Mouse (Mus musculus) bone marrow, adult 2 months (tissue): ENCODE measurements around the gene Prnd. TPM values are rescaled to one million over a fixed set of nuclear protein-coding genes. Genes with fewer than 3 reads are reported as not detected.
A peak's percentile ranks its signal among the peaks of the same experiment; 100 is the strongest.

Source experiments
- H3K27ac ChIP-seq: fragments of 200-500 bp; 2 replicates; pipeline ENCODE4 v1.5.1; 2012; ENCODE audit warnings: low read depth, mild to moderate bottlenecking, control low read depth, inconsistent platforms, low read length; ENCODE audit not compliant: control insufficient read depth, poor library complexity, insufficient read depth
- H3K4me1 ChIP-seq: fragments of 200-500 bp; 2 replicates; pipeline ENCODE4 v1.6.1; 2011; ENCODE audit warnings: low read length; ENCODE audit not compliant: control insufficient read depth, insufficient read depth
- H3K4me3 ChIP-seq: fragments of 200-500 bp; replicated peaks from 2 replicates; pipeline ENCODE3; 2011; ENCODE audit warnings: mild to moderate bottlenecking, low read depth, low read length, control low read depth; ENCODE audit not compliant: control insufficient read depth
- CTCF ChIP-seq: fragments of 200-500 bp; IDR thresholded peaks from 2 replicates; pipeline ENCODE4 v1.5.1; 2011; ENCODE audit warnings: low read length, control low read depth; ENCODE audit not compliant: control insufficient read depth, insufficient read depth
- POLR2A ChIP-seq: fragments of 200-500 bp; IDR thresholded peaks from 2 replicates; pipeline ENCODE4 v1.6.1; 2011; ENCODE audit warnings: low read depth, mild to moderate bottlenecking, control low read depth, low read length, borderline replicate concordance; ENCODE audit not compliant: control insufficient read depth
- WGBS: fragments of 180-500 bp; shearing (Covaris S2); methylation state at CpG from one replicate; pipeline ENCODE4 v1.1.7; 2018; 5-methylcytosine and 5-hydroxymethylcytosine counted together
- polyA plus RNA-seq: library from polyadenylated mRNA; stranded (reverse); fragments of >200 nt; gene quantifications from 2 replicates; pipeline ENCODE4 v1.2.4, GENCODE M21; 2011; ENCODE audit warnings: low replicate concordance; ENCODE audit not compliant: missing spikeins, insufficient read depth, insufficient read length

Prnd gene
- polyA plus RNA-seq, 1 experiment, result not detected

DNA sequence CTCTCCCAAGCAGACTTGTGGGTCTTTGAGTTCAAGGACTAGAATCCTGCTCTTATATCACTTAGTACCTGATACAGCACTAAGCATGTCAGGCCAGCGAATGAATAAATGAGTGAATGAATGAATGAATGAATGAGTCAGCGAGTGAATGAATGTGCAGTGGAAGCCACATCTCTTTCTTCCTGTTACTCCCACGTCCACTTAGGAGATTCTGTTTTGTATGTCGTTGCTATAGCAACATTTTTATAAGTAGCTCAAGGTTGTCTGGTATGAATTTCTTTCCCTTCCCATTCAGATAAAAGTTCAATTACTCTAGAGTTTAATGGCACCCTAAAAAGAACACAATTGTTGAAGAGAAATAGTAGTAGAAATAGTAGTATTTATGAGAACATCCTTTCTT is 20.4 kb downstream of the Prnd start:
- 70% methylated on average over 4 of the region's 4 CpGs for WGBS
- H3K27ac ChIP-seq, result no peak overlapping the region
- TF ChIP-seq POLR2A, result no peak
- no peak for TF ChIP-seq CTCF
- no peaks in the 10 kb centered on the region for H3K4me1 ChIP-seq
- no peak overlapping the region for H3K4me3 ChIP-seq

DNA sequence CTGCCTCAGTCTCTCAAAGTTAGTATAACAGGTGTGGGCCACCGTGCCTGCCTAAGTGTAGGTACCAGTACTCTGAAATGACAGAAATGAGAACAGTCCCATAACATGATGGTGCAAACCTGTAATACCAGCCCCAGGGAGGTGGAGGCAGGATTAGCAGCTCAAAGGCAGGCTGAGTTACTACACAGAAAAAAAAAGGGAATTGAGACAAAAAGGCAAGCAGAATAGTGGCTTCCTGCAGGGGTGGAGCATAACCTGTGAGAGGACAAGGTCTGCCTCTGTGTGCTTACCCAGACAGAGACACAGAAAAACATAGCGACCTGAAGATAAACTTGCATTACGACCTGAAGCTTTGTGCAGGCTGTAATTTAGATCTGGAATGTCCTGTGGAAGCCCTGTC is 26.0 kb downstream of the Prnd start:
- Histone ChIP-seq H3K4me3 (no peak overlapping the region), H3K27ac (no peak overlapping the region), H3K4me1 (no peaks in the 10 kb centered on the region; the same call in 1 of the 2 replicates)
- WGBS, result 57% methylated on average over 3 of the region's 3 CpGs
- no peak for TF ChIP-seq POLR2A
- TF ChIP-seq CTCF, result no peak

DNA sequence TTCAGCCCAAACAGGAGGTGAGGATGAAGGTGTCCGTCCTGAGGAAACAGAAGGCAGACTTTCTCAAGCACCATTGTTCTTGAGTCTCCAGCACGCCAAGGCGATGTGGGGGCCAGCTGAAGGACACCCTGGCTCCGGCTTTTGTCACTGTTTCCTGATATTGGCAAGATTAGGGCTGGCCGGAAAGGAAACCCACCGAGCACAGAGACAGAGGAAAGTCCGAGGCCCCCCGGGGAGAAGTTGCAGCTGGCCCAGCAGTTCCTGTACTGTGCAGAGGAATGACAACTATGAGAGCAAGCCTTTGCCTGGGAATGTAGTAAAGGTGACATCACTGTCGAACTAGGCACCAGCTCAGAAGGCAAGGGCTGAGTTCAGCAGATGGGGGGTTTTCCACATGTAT is 30.2 kb downstream of the Prnd start:
- WGBS, result 10% methylated on average over 9 of the region's 9 CpGs
- no peaks in the 10 kb centered on the region; the same call in 1 of the 2 replicates for H3K4me1 ChIP-seq
- no peak overlapping the region; the same call in 1 of the 2 replicates for H3K27ac ChIP-seq
- TF ChIP-seq POLR2A (no peak), CTCF (no peak)
- H3K4me3 ChIP-seq, result no peak overlapping the region

DNA sequence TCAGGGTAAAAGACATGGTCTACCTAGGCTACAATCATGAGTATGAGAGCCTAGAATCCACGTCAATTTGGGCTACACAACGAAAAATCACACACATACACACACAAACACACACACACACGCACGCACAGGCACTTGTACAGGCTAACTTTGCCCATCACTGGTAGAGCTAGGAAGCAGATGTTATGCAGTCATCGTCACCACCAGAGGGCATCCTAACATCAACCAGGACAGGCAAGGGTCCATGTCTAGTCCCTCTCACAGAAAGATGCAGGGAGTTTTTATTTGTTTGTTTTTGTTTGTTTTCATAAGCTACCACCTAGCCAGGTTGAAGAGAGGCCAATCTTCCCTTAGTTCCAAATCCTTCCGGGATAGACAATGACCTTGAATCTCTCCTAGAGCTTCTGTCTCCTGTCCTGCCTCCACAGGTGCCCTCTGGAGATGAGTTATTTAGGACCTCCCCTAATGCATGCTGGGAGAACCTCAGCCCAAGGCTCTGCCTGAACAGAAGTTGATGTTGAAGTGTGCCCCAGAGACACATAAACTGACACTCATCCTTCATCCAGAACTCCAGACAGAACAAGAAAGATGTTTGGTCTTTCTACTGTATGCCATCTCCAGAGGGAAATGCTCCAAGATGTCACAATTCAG is 32.0 kb downstream of the Prnd start:
- no peak overlapping the region for H3K27ac ChIP-seq
- no peak overlapping the region for H3K4me3 ChIP-seq
- no peaks in the 10 kb centered on the region; the same call in 1 of the 2 replicates for H3K4me1 ChIP-seq
- WGBS, result under 1% methylated on average over 6 of the region's 6 CpGs
- TF ChIP-seq CTCF (peak; percentile 97), POLR2A (no peak)

DNA sequence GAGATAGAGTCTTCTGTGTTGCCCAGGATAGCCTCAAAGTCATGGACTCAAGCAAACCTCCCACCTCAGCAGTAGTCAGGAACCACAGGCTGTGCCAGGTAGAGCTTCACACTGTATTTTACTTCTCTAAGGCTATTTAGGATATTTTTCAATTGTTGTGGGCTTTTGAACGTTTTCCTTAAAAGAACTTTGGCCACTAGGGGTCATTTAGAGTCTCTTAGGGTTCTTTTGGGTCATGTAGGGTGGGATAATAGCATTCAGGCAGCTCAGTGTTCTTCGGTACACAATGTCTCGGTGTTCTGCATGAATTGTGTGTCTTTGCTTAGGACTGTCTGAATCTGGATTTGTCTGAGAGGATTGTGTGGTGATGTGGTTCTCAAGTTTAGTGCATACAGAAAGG is 37.3 kb downstream of the Prnd start:
- Histone ChIP-seq H3K27ac (no peak overlapping the region), H3K4me1 (no peaks in the 10 kb centered on the region; the same call in 1 of the 2 replicates), H3K4me3 (no peak overlapping the region)
- TF ChIP-seq POLR2A (no peak), CTCF (no peak)
- WGBS, result 29% methylated on average over 3 of the region's 3 CpGs

DNA sequence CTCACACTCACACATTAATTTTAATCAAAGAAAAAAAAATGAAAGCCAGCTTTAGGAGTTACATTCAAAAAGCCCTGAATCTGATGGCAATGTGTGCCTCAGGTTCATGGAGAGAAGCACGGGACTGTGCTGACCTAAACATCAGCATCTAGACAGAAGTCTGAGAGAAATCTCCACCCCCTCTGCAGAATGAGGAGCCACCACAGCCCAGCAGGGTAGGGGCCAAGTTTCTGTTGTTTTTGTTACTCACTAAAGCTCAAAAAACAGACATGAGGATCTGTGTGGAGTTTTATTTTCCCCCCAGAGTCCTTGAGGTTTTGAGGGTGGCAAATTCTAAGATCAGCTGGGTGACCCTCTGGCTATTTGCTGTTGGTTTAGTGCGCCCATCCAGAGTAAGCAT is 37.9 kb downstream of the Prnd start:
- H3K4me1 ChIP-seq, result peaks cover 4% of the 10 kb centered on the region; the same call in 1 of the 2 replicates
- no peak overlapping the region for H3K4me3 ChIP-seq
- TF ChIP-seq CTCF (no peak), POLR2A (no peak)
- no peak overlapping the region for H3K27ac ChIP-seq
- 52% methylated on average over 2 of the region's 2 CpGs for WGBS

DNA sequence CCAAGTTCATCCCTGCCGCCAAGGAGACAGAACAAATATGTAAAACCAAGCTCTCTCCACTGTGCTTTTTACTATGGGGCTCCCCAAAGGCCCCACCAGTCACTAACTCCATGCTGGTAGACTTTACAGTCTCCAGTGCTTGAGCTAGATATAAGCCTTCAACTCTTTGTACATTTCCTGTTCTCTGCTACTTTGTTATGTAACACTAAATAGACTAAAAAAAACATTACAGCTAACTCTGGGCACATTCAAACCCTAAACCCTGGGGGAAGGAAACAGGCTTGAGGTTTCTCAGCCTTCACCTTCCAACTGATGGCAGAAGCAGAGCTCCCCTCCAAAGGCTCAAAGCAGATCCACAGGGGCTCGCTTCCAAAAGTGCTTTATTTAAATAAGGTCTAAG is 41.8 kb downstream of the Prnd start:
- WGBS, result 12% methylated on average over 2 of the region's 2 CpGs
- H3K27ac ChIP-seq, result peak overlapping the region; percentile 36
- H3K4me1 ChIP-seq, result peaks cover 4% of the 10 kb centered on the region; the same call in 1 of the 2 replicates
- H3K4me3 ChIP-seq, result no peak overlapping the region
- TF ChIP-seq CTCF (no peak), POLR2A (no peak)

DNA sequence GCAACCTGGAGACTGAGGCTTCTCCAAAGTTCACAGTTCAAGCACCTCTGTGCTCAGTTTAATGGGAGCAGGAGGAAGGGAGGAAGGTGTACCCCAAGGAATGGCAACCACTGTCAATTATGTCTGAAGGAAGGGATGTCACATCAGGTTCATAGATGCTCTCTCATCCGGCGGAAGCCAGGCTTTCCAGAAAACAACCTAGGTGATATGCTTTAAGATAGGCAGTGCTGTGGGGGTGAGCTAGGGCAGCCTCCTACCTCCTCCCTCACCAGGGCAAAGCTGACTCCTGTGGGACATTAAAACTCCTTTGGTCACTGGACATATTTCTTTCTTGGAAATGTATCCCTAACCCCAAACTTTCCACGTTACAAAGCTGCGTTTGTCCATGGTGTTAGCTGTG is 42.5 kb downstream of the Prnd start:
- H3K27ac ChIP-seq, result no peak overlapping the region
- WGBS, result 80% methylated on average over 4 of the region's 4 CpGs
- TF ChIP-seq POLR2A, result no peak
- no peak for TF ChIP-seq CTCF
- peaks cover 4% of the 10 kb centered on the region; the same call in 1 of the 2 replicates for H3K4me1 ChIP-seq
- no peak overlapping the region for H3K4me3 ChIP-seq
